In the genomic region with DNA sequence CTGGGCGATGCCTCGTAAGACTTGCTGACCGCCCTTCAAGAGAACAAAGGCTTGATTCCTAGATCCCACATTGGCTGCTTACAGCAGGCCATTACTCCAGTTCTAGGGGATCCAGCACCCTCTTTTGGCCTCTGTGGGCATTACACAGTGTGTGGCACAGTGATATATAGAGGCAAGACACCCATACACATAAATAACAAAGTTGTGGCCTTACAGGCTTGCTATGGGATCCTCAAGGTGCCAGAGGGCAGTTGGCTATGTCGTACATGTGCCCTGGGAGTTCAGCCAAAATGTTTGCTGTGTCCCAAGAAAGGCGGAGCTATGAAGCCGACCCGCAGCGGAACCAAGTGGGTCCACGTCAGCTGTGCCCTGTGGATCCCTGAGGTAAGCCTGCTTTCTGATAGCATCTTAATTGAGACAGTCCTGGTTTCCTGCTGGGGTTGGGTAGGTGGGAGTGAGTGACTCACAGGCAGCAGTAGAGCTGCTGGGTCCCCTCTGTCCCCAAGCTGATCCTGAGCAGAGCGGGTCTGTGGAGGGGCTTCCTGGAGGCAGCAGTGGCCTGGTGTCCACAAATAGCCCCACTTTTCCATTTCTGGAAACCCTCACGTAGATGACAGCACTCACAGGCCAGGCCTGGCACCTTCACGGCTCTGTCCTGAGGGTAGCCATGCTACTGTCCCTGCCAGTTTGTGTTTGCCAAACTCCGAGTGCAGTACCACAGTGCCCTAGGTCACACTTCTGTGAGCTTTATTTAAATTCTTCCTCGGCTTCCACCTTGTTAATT, we compare ENCODE assay signal across 7 mouse cellular contexts. TPM values are rescaled to one million over a fixed set of nuclear protein-coding genes. Genes with fewer than 3 reads are reported as not detected.
DNase-seq lines count a peak whose midpoint lies in the region; ATAC-seq and TF ChIP-seq lines count a peak whose summit lies in the region.

No protein-coding gene starts in this region.

- H3K4me1 ChIP-seq in CH12.LX (ENCODE audit: control insufficient read depth in 1 of 2, insufficient read depth in 2 of 2): no peaks in the 10 kb centered on the region
- H3K4me1 ChIP-seq in hindbrain, embryonic 16.5 days (ENCODE audit: control insufficient read depth, insufficient read depth, low read depth, low read length): peaks cover 12% of the 10 kb centered on the region
- peaks cover 12% of the 10 kb centered on the region for H3K4me1 ChIP-seq in liver, embryonic 13.5 days (replicated peaks)

- TF ChIP-seq POLR2A in CH12.LX (IDR thresholded peaks at IDR 0.05; ENCODE audit: low read depth, low read length): no peak

- H3K36me3 ChIP-seq in CH12.LX (replicated peaks in 1 of 2; ENCODE audit: control insufficient read depth in 1 of 2, insufficient read depth in 1 of 2, low read length in 1 of 2): peaks cover 54 to 92% of the 10 kb centered on the region in 2 experiments
- H3K36me3 ChIP-seq in hindbrain, embryonic 16.5 days (ENCODE audit: control insufficient read depth, insufficient read depth, low read length): peaks cover 10% of the 10 kb centered on the region
- peaks cover 94% of the 10 kb centered on the region for H3K36me3 ChIP-seq in liver, embryonic 13.5 days

- ATAC-seq in hindbrain, embryonic 16.5 days: peak; percentile 53; the same call in 1 of the 2 replicates
- ATAC-seq in liver, embryonic 13.5 days (ENCODE audit: low read depth): peak; percentile 62

- WGBS in hindbrain, embryonic 16.5 days: 73% methylated on average over 14 of the region's 14 CpGs
- 89% methylated on average over 14 of the region's 14 CpGs for WGBS in liver, embryonic 13.5 days (ENCODE audit: insufficient replicate concordance)

- dilution Hi-C loops in CH12.LX (cut with MboI; ENCODE audit: extremely low pct_ligation_motif_present, extremely low pct_unique_long_range_greater_than_20kb, low sequenced_read_pairs): no loop called here

- TF ChIP-seq RAD21 in CH12.LX (IDR thresholded peaks at IDR 0.05; ENCODE audit: low read depth, low read length): peak; percentile 80

- H3K9me3 ChIP-seq in CH12.LX (replicated peaks; ENCODE audit: low read length): no peaks in the 10 kb centered on the region
- no peaks in the 10 kb centered on the region for H3K9me3 ChIP-seq in hindbrain, embryonic 16.5 days (ENCODE audit: control insufficient read depth, low read length)
- H3K9me3 ChIP-seq in liver, embryonic 13.5 days (replicated peaks): no peaks in the 10 kb centered on the region

- no peak for TF ChIP-seq EP300 in CH12.LX (IDR thresholded peaks at IDR 0.05; ENCODE audit: low read length)

- peak; percentile 52 for DNase-seq in CH12.LX (ENCODE audit: extremely low read depth)
- peak; percentile 79 for DNase-seq in R1 (ENCODE audit: low read depth, low spot score)
- peak; percentile 73 to 74 for DNase-seq in cerebellum, postnatal 10 days
- DNase-seq in gastrocnemius, adult 8-10 months (ENCODE audit: low spot score in 2 of 2): peak; percentile 57 to 66
- no peak for DNase-seq in liver, embryonic 13.5 days
- DNase-seq in retina, adult 2 months (ENCODE audit: low read depth, low spot score): peak; percentile 30

- H3K4me3 ChIP-seq in CH12.LX (replicated peaks in 1 of 3; ENCODE audit: low read depth in 2 of 3, low read length in 2 of 3, poor library complexity in 1 of 3): no peak overlapping the region
- H3K4me3 ChIP-seq in hindbrain, embryonic 16.5 days (ENCODE audit: low read length): no peak overlapping the region
- H3K4me3 ChIP-seq in liver, embryonic 13.5 days (replicated peaks): no peak overlapping the region

- in situ Hi-C loops in CH12.LX (cut with MboI; ENCODE audit: low pct_ligation_motif_present, low pct_unique_long_range_greater_than_20kb, low sequenced_read_pairs): no loop called here

- H3K79me2 ChIP-seq in CH12.LX (replicated peaks; ENCODE audit: control insufficient read depth, extremely low read depth, insufficient read depth, poor library complexity, severe bottlenecking): no peaks in the 10 kb centered on the region

- H3K27ac ChIP-seq in CH12.LX (ENCODE audit: insufficient read depth, low read depth): no peak overlapping the region
- H3K27ac ChIP-seq in hindbrain, embryonic 16.5 days (ENCODE audit: low read depth, low read length): no peak overlapping the region
- H3K27ac ChIP-seq in liver, embryonic 13.5 days: no peak overlapping the region

- no peak overlapping the region for H3K9ac ChIP-seq in CH12.LX (ENCODE audit: insufficient read depth, low read depth)
- no peak overlapping the region for H3K9ac ChIP-seq in hindbrain, embryonic 16.5 days (ENCODE audit: low read depth, low read length)
- H3K9ac ChIP-seq in liver, embryonic 13.5 days: no peak overlapping the region

- TF ChIP-seq CTCF in CH12.LX (conservative IDR thresholded peaks at IDR 0.05 in 1 of 2, IDR thresholded peaks at IDR 0.05 in 1 of 2; ENCODE audit: low read depth in 2 of 2, low read length in 2 of 2): peak; percentile 61 to 78

- no peaks in the 10 kb centered on the region for H3K27me3 ChIP-seq in CH12.LX (replicated peaks)
- H3K27me3 ChIP-seq in hindbrain, embryonic 16.5 days (replicated peaks; ENCODE audit: control insufficient read depth, insufficient read depth, low read length): no peaks in the 10 kb centered on the region
- no peaks in the 10 kb centered on the region for H3K27me3 ChIP-seq in liver, embryonic 13.5 days

- no peak overlapping the region for H3K4me2 ChIP-seq in CH12.LX (ENCODE audit: insufficient read depth, low read depth, poor library complexity, severe bottlenecking)
- H3K4me2 ChIP-seq in hindbrain, embryonic 16.5 days (ENCODE audit: low read length): no peak overlapping the region
- H3K4me2 ChIP-seq in liver, embryonic 13.5 days: no peak overlapping the region

TF ChIP-seq in CH12.LX, 34 proteins besides CTCF, POLR2A, EP300 and RAD21:
- no peak for TF ChIP-seq JUND (conservative IDR thresholded peaks at IDR 0.05; ENCODE audit: low read depth, low read length)
- peak; percentile 61 for TF ChIP-seq SMC3 (IDR thresholded peaks at IDR 0.05; ENCODE audit: low read depth, low read length)
- 0 out of 2 replicates have a peak, but pooled peaks have one; percentile 11 for TF ChIP-seq IRF4 (IDR thresholded peaks at IDR 0.05; ENCODE audit: low read depth, low read length)

RNA-seq across cellular contexts. Expression of a gene that starts 44.5 kb away (rescaled TPM):
- total RNA-seq in CH12.LX (2012; rRNA removed): 10.7 and 11.9 TPM in 2 replicates
- 9.6 and 12.5 TPM in 2 replicates for total RNA-seq in CH12.LX (2014; rRNA removed)
- polyA plus RNA-seq in CH12.LX (2012; ENCODE audit: insufficient read length, low read depth): 11.0 and 12.0 TPM in 2 replicates
- 10 to 100 TPM; 22.4 to 29.0 (median 27.6) TPM for total RNA-seq in gastrocnemius, adult 8-10 months (2022)
- 12.7 TPM in 2 replicates for polyA plus RNA-seq in hindbrain, embryonic 16.5 days (2015; fragmentation: Nextera tagmentation; extraction: Ambion mirVana)
- 11.3 and 12.7 TPM in 2 replicates for polyA plus RNA-seq in liver, embryonic 13.5 days (2015; fragmentation: Nextera tagmentation; extraction: Ambion mirVana)
